9 mouse cellular contexts compared by ENCODE assay signal in the genomic region with DNA sequence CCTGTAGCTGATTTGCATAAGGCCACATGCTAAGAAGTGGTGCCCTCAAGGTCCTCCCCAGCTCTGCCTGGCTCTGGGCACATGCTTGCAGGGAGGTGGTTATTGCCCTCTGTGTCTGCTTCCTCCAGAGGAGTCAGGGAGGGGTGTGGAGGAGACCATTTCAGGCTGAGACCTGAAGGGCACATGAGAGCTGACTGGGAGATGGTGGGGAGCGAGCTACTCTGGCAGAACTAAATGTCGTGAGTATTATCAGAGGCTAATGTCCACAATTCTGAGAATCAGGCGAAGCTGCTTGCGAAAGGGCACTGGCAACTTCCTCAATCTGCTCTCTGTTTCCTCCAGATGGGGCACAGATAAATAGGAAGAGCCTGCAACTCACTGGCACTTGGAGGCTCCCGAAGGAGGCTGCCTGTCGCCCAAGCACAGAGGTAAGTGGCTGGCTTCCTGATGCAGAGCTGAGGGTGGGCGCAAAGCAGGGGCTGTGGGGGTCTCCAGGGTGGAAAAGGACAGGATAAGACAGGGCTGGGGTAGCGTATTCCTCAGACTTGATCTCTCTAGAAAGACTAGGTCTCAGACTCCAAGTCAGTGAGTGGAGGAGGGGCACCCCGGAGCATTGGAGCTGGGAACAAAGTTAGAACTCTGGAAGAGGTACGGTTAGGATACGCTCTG. TPM values are rescaled to one million over a fixed set of nuclear protein-coding genes. Genes with fewer than 3 reads are reported as not detected.
DNase-seq lines count a peak whose midpoint lies in the region; ATAC-seq and TF ChIP-seq lines count a peak whose summit lies in the region.
"Had no signal": no experiment of that assay in that cellular context is flagged by ENCODE, and none has a peak within 500 bp of the region (broad histone marks: within the 10 kb centered on the region; RNA-seq: fewer than 3 reads in every experiment).

TSS of gene Csf2rb (plus strand) at position 82 of the 669 bp plus-strand sequence.

- TF ChIP-seq EP300 in liver, postnatal 0 days (IDR thresholded peaks at IDR 0.05; ENCODE audit: low read depth), result peak; percentile 50; the same call in 1 of the 2 replicates

- peak within 1 kb of the TSS; percentile 62 for H3K9ac ChIP-seq in liver, postnatal 0 days (replicated peaks)

- 68% methylated on average over 11 of the region's 11 CpGs for WGBS in kidney, adult 2 months
- 30% methylated on average over 11 of the region's 11 CpGs for WGBS in liver, postnatal 0 days (ENCODE audit: insufficient replicate concordance)
- WGBS in small intestine, adult 2 months, result 44% methylated on average over 11 of the region's 11 CpGs

- H3K4me1 ChIP-seq in kidney, adult 2 months (ENCODE audit: control insufficient read depth, insufficient read depth, low read length), result no peaks in the 10 kb centered on the region
- peaks cover 13% of the 10 kb centered on the region; the same call in 1 of the 2 replicates for H3K4me1 ChIP-seq in liver, postnatal 0 days (ENCODE audit: insufficient read depth)
- H3K4me1 ChIP-seq in small intestine, adult 2 months (ENCODE audit: control insufficient read depth, insufficient read depth, insufficient read length, low read length), result no peaks in the 10 kb centered on the region

- no peaks in the 10 kb centered on the region for H3K27me3 ChIP-seq in kidney, adult 2 months (replicated peaks; ENCODE audit: control insufficient read depth, insufficient read depth, low read length)
- H3K27me3 ChIP-seq in liver, postnatal 0 days (ENCODE audit: insufficient read depth, low read length), result no peaks in the 10 kb centered on the region
- no peaks in the 10 kb centered on the region for H3K27me3 ChIP-seq in small intestine, adult 2 months (ENCODE audit: control insufficient read depth, insufficient read depth, low read length)

- no peak within 1 kb of the TSS for H3K27ac ChIP-seq in kidney, adult 2 months (ENCODE audit: insufficient read depth, low read depth, low read length)
- peak within 1 kb of the TSS; percentile 77 for H3K27ac ChIP-seq in liver, postnatal 0 days (ENCODE audit: low read depth)
- H3K27ac ChIP-seq in small intestine, adult 2 months (ENCODE audit: insufficient read depth, low read depth, low read length), result peak within 1 kb of the TSS; percentile 20; the same call in 1 of the 2 replicates

- H3K4me3 ChIP-seq in kidney, adult 2 months (ENCODE audit: insufficient read depth, low read depth, low read length), result peak within 1 kb of the TSS; percentile 22; the same call in 1 of the 2 replicates
- peak within 1 kb of the TSS; percentile 49 for H3K4me3 ChIP-seq in liver, postnatal 0 days (ENCODE audit: low read depth, low read length)
- H3K4me3 ChIP-seq in small intestine, adult 2 months (ENCODE audit: low read depth, low read length), result peak within 1 kb of the TSS; percentile 42
- H3K4me3 ChIP-seq: erythroblast, embryonic 14.5 days had no signal

- TF ChIP-seq CTCF in kidney, adult 2 months (conservative IDR thresholded peaks at IDR 0.05; ENCODE audit: insufficient read depth, insufficient read length, low read depth, low read length), result no peak
- TF ChIP-seq CTCF in liver, postnatal 0 days (IDR thresholded peaks at IDR 0.05; ENCODE audit: low read depth), result no peak
- no peak for TF ChIP-seq CTCF in small intestine, adult 2 months (IDR thresholded peaks at IDR 0.05; ENCODE audit: extremely low read depth, insufficient read length, insufficient replicate concordance, low read depth, low read length)

- peak; percentile 64 for ATAC-seq in liver, postnatal 0 days

- H3K36me3 ChIP-seq in kidney, adult 2 months (ENCODE audit: control insufficient read depth, insufficient read depth, low read length), result no peaks in the 10 kb centered on the region
- H3K36me3 ChIP-seq in liver, postnatal 0 days (replicated peaks; ENCODE audit: insufficient read depth, low read length), result no peaks in the 10 kb centered on the region
- no peaks in the 10 kb centered on the region for H3K36me3 ChIP-seq in small intestine, adult 2 months (ENCODE audit: control insufficient read depth, insufficient read depth, low read length)

- DNase-seq in kidney, adult 2 months, result peak; percentile 12
- DNase-seq in kidney, postnatal 36 days, result no peak
- DNase-seq in brain, adult 2 months (ENCODE audit: low read depth, low spot score), result peak; percentile 8
- DNase-seq in liver, postnatal 0 days, result peak; percentile 57
- DNase-seq in right cerebral cortex, adult 2 months (ENCODE audit: low spot score in 2 of 2), result no peak
- DNase-seq in embryo, embryonic 10 days (ENCODE audit: low spot score), result no peak
- no peak for DNase-seq in thymus, postnatal 0 days (ENCODE audit: low spot score)

- no peak for TF ChIP-seq POLR2A in kidney, adult 2 months (IDR thresholded peaks at IDR 0.05; ENCODE audit: low read depth, low read length)
- TF ChIP-seq POLR2A in small intestine, adult 2 months (IDR thresholded peaks at IDR 0.05; ENCODE audit: low read depth, low read length), result no peak

- no peaks in the 10 kb centered on the region for H3K9me3 ChIP-seq in liver, postnatal 0 days (ENCODE audit: low read length)

- H3K4me2 ChIP-seq in liver, postnatal 0 days (ENCODE audit: low read depth, low read length), result peak within 1 kb of the TSS; percentile 56

RNA-seq across cellular contexts. Expression of gene Csf2rb, which starts in this region (rescaled TPM):
- polyA plus RNA-seq in kidney, adult 2 months (2012; rRNA removed), result 3.0 and 7.3 TPM in 2 replicates
- 8.9 and 9.6 TPM in 2 replicates for polyA plus RNA-seq in liver, postnatal 0 days (2015; fragmentation: Nextera tagmentation; extraction: Ambion mirVana)
- polyA plus RNA-seq in small intestine, adult 2 months (2012; rRNA removed), result 8.9 and 9.1 TPM in 2 replicates
- 5.1 and 5.5 TPM in 2 replicates for polyA plus RNA-seq in thymus, postnatal 0 days (2015; fragmentation: Nextera tagmentation; extraction: Ambion mirVana)

Comparison
In these comparisons a context has a peak if more than half of its experiments do, and no peak if none do; other contexts are left out.
1. DNase-seq: peak in kidney, adult 2 months (single experiment), brain, adult 2 months (single experiment) and liver, postnatal 0 days (single experiment); none in kidney, postnatal 36 days (0 of 2), right cerebral cortex, adult 2 months (0 of 2), embryo, embryonic 10 days (single experiment) and thymus, postnatal 0 days (single experiment).
2. Peak in every context shown above with its lines, with median percentiles within 50 percentile points of each other: H3K4me3 ChIP-seq.